ENCODE assay signal across 8 mouse cellular contexts in the genomic region with DNA sequence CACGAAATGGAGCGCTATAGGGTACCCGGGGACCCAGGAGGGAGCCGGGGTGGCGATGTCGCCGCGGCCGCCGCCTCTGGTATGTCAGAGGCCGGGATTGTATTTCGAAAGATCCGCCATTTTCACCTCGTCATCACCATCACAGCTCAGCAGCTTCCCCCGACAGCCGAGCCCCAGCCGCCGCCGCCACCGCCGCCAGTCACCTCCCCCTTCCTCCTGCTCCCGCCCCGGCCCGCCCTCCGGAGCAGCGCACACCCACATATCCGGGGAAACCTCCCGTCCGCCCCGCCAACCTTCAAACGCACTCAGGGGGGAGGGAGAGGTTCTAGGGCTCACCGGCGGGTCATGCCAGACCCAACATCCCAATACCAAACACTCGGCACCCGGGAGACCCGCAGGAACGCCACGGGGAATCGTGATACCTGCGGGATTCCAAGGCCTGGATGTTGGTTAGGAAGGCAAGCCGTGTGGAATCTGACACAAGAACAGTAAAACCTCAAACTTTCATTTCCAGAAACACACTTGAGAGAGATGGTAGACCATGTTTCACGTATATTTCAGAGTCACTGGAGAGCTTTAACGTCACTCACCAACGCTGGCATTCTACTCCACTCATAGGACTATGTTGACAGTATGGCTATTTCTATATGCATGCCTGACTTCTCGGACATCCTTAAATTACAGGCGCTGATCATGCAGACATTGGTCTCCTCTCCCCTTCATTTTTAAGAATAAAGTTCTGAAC. TPM values are rescaled to one million over a fixed set of nuclear protein-coding genes. Genes with fewer than 3 reads are reported as not detected.
DNase-seq lines count a peak whose midpoint lies in the region; ATAC-seq lines count a peak whose summit lies in the region.

No protein-coding gene starts in this region.

- intact Hi-C loops in gastrocnemius, postnatal 14 days (cut with DNase I; ENCODE audit: low total_unique reads) = no loop called here
- intact Hi-C loops in left cerebral cortex, postnatal 25 days (cut with DNase I) = no loop called here

- peak; percentile 87 to 95 for DNase-seq in adrenal gland, adult (ENCODE audit: inconsistent age in 2 of 2, low spot score in 1 of 2)
- peak; percentile 83 for DNase-seq in embryo, embryonic 10 days (ENCODE audit: low spot score)
- DNase-seq in gastrocnemius, postnatal 14 days = peak; percentile 86
- peak; percentile 64 to 70 for DNase-seq in left cerebral cortex, postnatal 25 days (ENCODE audit: low spot score in 2 of 2)
- peak; percentile 73 for DNase-seq in right cerebral cortex, postnatal 14 days
- peak; percentile 61 for DNase-seq in urinary bladder, postnatal 25 days (ENCODE audit: low spot score)

- ATAC-seq in inflammation-experienced regulatory T-cells, adult 6 months = peak; percentile 64
- ATAC-seq in megakaryocyte-erythroid progenitor cell, adult 5-6 weeks (replicated peaks; ENCODE audit: low FRiP score, low TSS enrichment, poor library complexity, severe bottlenecking) = peak; percentile 82

RNA-seq across cellular contexts. Expression of a gene that starts 1.8 kb away (rescaled TPM):
- 1 to 10 TPM; 5.8 to 6.4 TPM for total RNA-seq in gastrocnemius, postnatal 14 days (2021)
- polyA plus RNA-seq in inflammation-experienced regulatory T-cells, adult 6 months (2017; shearing (Covaris generic)) = 10 to 100 TPM in 1 of 3 experiments, 1 to 10 TPM in 2; 8.2 to 10.3 (median 9.2) TPM
- total RNA-seq in left cerebral cortex, postnatal 25 days (2021) = 10 to 100 TPM; 16.2 to 23.6 TPM
- 40.5 and 45.3 TPM in 2 replicates for total RNA-seq in megakaryocyte-erythroid progenitor cell, adult 5-6 weeks (2014; fragmentation: Nextera tagmentation)
- total RNA-seq in megakaryocyte-erythroid progenitor cell, adult 5-6 weeks (2017) = 32.1 and 56.5 TPM in 2 replicates

RNA-seq across cellular contexts. Expression of a gene that starts 19.5 kb away (rescaled TPM):
- 10 to 100 TPM; 88.8 TPM for total RNA-seq in gastrocnemius, postnatal 14 days (2021)
- 100 to 1,000 TPM in 2 of 3 experiments, 10 to 100 TPM in 1; 99.1 to 127 (median 102) TPM for polyA plus RNA-seq in inflammation-experienced regulatory T-cells, adult 6 months (2017; shearing (Covaris generic))
- total RNA-seq in left cerebral cortex, postnatal 25 days (2021) = 10 to 100 TPM; 79.6 to 83.2 TPM
- 86.0 and 93.6 TPM in 2 replicates for total RNA-seq in megakaryocyte-erythroid progenitor cell, adult 5-6 weeks (2014; fragmentation: Nextera tagmentation)
- total RNA-seq in megakaryocyte-erythroid progenitor cell, adult 5-6 weeks (2017) = 186 and 187 TPM in 2 replicates

Comparison
In these comparisons a context has a peak if more than half of its experiments do, and no peak if none do; other contexts are left out.
1. Peak in every context shown above with its lines: DNase-seq and ATAC-seq.